Mouse (Mus musculus): ENCODE results near the gene Tnfrsf4. TPM values are rescaled to one million over a fixed set of nuclear protein-coding genes. Genes with fewer than 3 reads are reported as not detected.
A peak's percentile ranks its signal among the peaks of the same experiment; 100 is the strongest.

Gene Tnfrsf4
- polyA plus RNA-seq, 1 experiment from 2014 or later, result 0.39 TPM

GRCm38 (mm10) chr4:155992906-155993547 is 20.6 kb upstream of the Tnfrsf4 start:
- WGBS, result under 1% methylated on average over 70 of the region's 70 CpGs
- peak; percentile 89 for ATAC-seq (ENCODE audit: borderline replicate concordance, extremely low read depth, low FRiP score, low TSS enrichment)
- peak overlapping the region; percentile 67 for H3K4me2 ChIP-seq
- H3K27ac ChIP-seq, result peak overlapping the region; percentile 97
- peaks cover 19% of the 10 kb centered on the region for H3K36me3 ChIP-seq
- H3K9me3 ChIP-seq, result no peaks in the 10 kb centered on the region
- H3K27me3 ChIP-seq, result no peaks in the 10 kb centered on the region
- H3K4me3 ChIP-seq, result peak overlapping the region; percentile 87
- peak overlapping the region; percentile 80 for H3K9ac ChIP-seq
- peaks cover 32% of the 10 kb centered on the region for H3K4me1 ChIP-seq

GRCm38 (mm10) chr4:155993606-155994005 is 20.0 kb upstream of the Tnfrsf4 start:
- Histone ChIP-seq H3K4me3 (peak overlapping the region; percentile 87), H3K4me1 (peaks cover 32% of the 10 kb centered on the region), H3K9me3 (no peaks in the 10 kb centered on the region), H3K27me3 (no peaks in the 10 kb centered on the region), H3K27ac (peak overlapping the region; percentile 97), H3K4me2 (peak overlapping the region; percentile 67), H3K36me3 (peaks cover 24% of the 10 kb centered on the region), H3K9ac (peak overlapping the region; percentile 80)
- 3% methylated on average over 15 of the region's 15 CpGs for WGBS
- ATAC-seq (ENCODE audit: borderline replicate concordance, extremely low read depth, low FRiP score, low TSS enrichment), result no peak

- H3K4me1 ChIP-seq, result no peaks in the 10 kb centered on the region
- no peak overlapping the region for H3K4me2 ChIP-seq
- 85% methylated on average over 3 of the region's 3 CpGs for WGBS
- peaks cover 87% of the 10 kb centered on the region for H3K36me3 ChIP-seq
- H3K4me3 ChIP-seq, result no peak overlapping the region
- no peak for ATAC-seq (ENCODE audit: borderline replicate concordance, extremely low read depth, low FRiP score, low TSS enrichment)
- no peak overlapping the region for H3K27ac ChIP-seq
- no peaks in the 10 kb centered on the region for H3K27me3 ChIP-seq
- no peak overlapping the region for H3K9ac ChIP-seq
- H3K9me3 ChIP-seq, result no peaks in the 10 kb centered on the region
Measured at GRCm38 (mm10) chr4:156004109-156004508, 9.5 kb upstream of the Tnfrsf4 start.

GRCm38 (mm10) chr4:156008369-156008768 is 5.3 kb upstream of the Tnfrsf4 start:
- peaks cover 84% of the 10 kb centered on the region for H3K36me3 ChIP-seq
- 91% methylated on average over 4 of the region's 4 CpGs for WGBS
- no peak overlapping the region for H3K4me3 ChIP-seq
- no peak overlapping the region for H3K4me2 ChIP-seq
- no peaks in the 10 kb centered on the region for H3K27me3 ChIP-seq
- H3K4me1 ChIP-seq, result no peaks in the 10 kb centered on the region
- H3K9ac ChIP-seq, result no peak overlapping the region
- H3K27ac ChIP-seq, result no peak overlapping the region
- no peaks in the 10 kb centered on the region for H3K9me3 ChIP-seq
- ATAC-seq (ENCODE audit: borderline replicate concordance, extremely low read depth, low FRiP score, low TSS enrichment), result no peak

- peaks cover 43% of the 10 kb centered on the region for H3K36me3 ChIP-seq
- no peaks in the 10 kb centered on the region for H3K27me3 ChIP-seq
- no peak overlapping the region for H3K4me2 ChIP-seq
- no peak overlapping the region for H3K4me3 ChIP-seq
- no peak for ATAC-seq (ENCODE audit: borderline replicate concordance, extremely low read depth, low FRiP score, low TSS enrichment)
- no peak overlapping the region for H3K9ac ChIP-seq
- no peaks in the 10 kb centered on the region for H3K9me3 ChIP-seq
- 89% methylated on average over 2 of the region's 2 CpGs for WGBS
- no peaks in the 10 kb centered on the region for H3K4me1 ChIP-seq
- H3K27ac ChIP-seq, result no peak overlapping the region
Measured at GRCm38 (mm10) chr4:156014436-156014835, 793 bp downstream of the Tnfrsf4 start.

- ATAC-seq (ENCODE audit: borderline replicate concordance, extremely low read depth, low FRiP score, low TSS enrichment), result no peak
- H3K4me1 ChIP-seq, result no peaks in the 10 kb centered on the region
- H3K27ac ChIP-seq, result no peak overlapping the region
- WGBS, result 84% methylated on average over 12 of the region's 12 CpGs
- H3K9ac ChIP-seq, result no peak overlapping the region
- no peaks in the 10 kb centered on the region for H3K9me3 ChIP-seq
- no peak overlapping the region for H3K4me3 ChIP-seq
- 0 out of 2 replicates have a peak, but pooled peaks cover 5% of the 10 kb centered on the region for H3K36me3 ChIP-seq
- no peak overlapping the region for H3K4me2 ChIP-seq
- no peaks in the 10 kb centered on the region for H3K27me3 ChIP-seq
Measured at GRCm38 (mm10) chr4:156019771-156020170, 6.1 kb downstream of the Tnfrsf4 start.

GRCm38 (mm10) chr4:156021381-156021780 is 7.7 kb downstream of the Tnfrsf4 start:
- WGBS, result 50% methylated on average over 3 of the region's 3 CpGs
- Histone ChIP-seq H3K9ac (no peak overlapping the region), H3K4me2 (no peak overlapping the region), H3K9me3 (no peaks in the 10 kb centered on the region), H3K4me1 (peaks cover 9% of the 10 kb centered on the region), H3K27ac (no peak overlapping the region), H3K36me3 (no peaks in the 10 kb centered on the region), H3K27me3 (no peaks in the 10 kb centered on the region), H3K4me3 (no peak overlapping the region)
- no peak for ATAC-seq (ENCODE audit: borderline replicate concordance, extremely low read depth, low FRiP score, low TSS enrichment)

GRCm38 (mm10) chr4:156021942-156022419 is 8.3 kb downstream of the Tnfrsf4 start:
- no peak overlapping the region for H3K4me2 ChIP-seq
- no peak overlapping the region for H3K9ac ChIP-seq
- no peak for ATAC-seq (ENCODE audit: borderline replicate concordance, extremely low read depth, low FRiP score, low TSS enrichment)
- no peaks in the 10 kb centered on the region for H3K36me3 ChIP-seq
- no peak overlapping the region for H3K4me3 ChIP-seq
- no peaks in the 10 kb centered on the region for H3K27me3 ChIP-seq
- no peaks in the 10 kb centered on the region for H3K9me3 ChIP-seq
- 46% methylated on average over 9 of the region's 9 CpGs for WGBS
- no peak overlapping the region for H3K27ac ChIP-seq
- peaks cover 11% of the 10 kb centered on the region for H3K4me1 ChIP-seq

GRCm38 (mm10) chr4:156023520-156023919 is 9.9 kb downstream of the Tnfrsf4 start:
- H3K9ac ChIP-seq, result no peak overlapping the region
- WGBS, result 72% methylated on average over 9 of the region's 9 CpGs
- H3K27me3 ChIP-seq, result no peaks in the 10 kb centered on the region
- H3K27ac ChIP-seq, result no peak overlapping the region
- peaks cover 5% of the 10 kb centered on the region; the same call in 1 of the 2 replicates for H3K36me3 ChIP-seq
- peaks cover 11% of the 10 kb centered on the region for H3K4me1 ChIP-seq
- no peak overlapping the region for H3K4me2 ChIP-seq
- H3K9me3 ChIP-seq, result no peaks in the 10 kb centered on the region
- ATAC-seq (ENCODE audit: borderline replicate concordance, extremely low read depth, low FRiP score, low TSS enrichment), result no peak
- no peak overlapping the region for H3K4me3 ChIP-seq

GRCm38 (mm10) chr4:156024184-156024583 is 10.5 kb downstream of the Tnfrsf4 start:
- no peak overlapping the region for H3K27ac ChIP-seq
- H3K4me3 ChIP-seq, result no peak overlapping the region
- 89% methylated on average over 7 of the region's 7 CpGs for WGBS
- ATAC-seq (ENCODE audit: borderline replicate concordance, extremely low read depth, low FRiP score, low TSS enrichment), result no peak
- no peak overlapping the region for H3K9ac ChIP-seq
- H3K9me3 ChIP-seq, result no peaks in the 10 kb centered on the region
- peaks cover 6% of the 10 kb centered on the region; the same call in 1 of the 2 replicates for H3K36me3 ChIP-seq
- H3K4me2 ChIP-seq, result no peak overlapping the region
- H3K27me3 ChIP-seq, result no peaks in the 10 kb centered on the region
- H3K4me1 ChIP-seq, result peaks cover 11% of the 10 kb centered on the region

GRCm38 (mm10) chr4:156026013-156026412 is 12.4 kb downstream of the Tnfrsf4 start, which contains the start of gene Tnfrsf18:
Gene Tnfrsf18 (plus strand): TSS chr4:156026164.
- Histone ChIP-seq H3K4me3 (no peak within 1 kb of the TSS), H3K4me2 (no peak within 1 kb of the TSS), H3K27me3 (no peaks in the 10 kb centered on the region), H3K9me3 (no peaks in the 10 kb centered on the region), H3K9ac (no peak within 1 kb of the TSS), H3K4me1 (peaks cover 21% of the 10 kb centered on the region), H3K36me3 (peaks cover 8% of the 10 kb centered on the region; the same call in 1 of the 2 replicates), H3K27ac (no peak within 1 kb of the TSS)
- WGBS, result 18% methylated on average over 4 of the region's 4 CpGs
- ATAC-seq (ENCODE audit: borderline replicate concordance, extremely low read depth, low FRiP score, low TSS enrichment), result peak; percentile 41; the same call in 1 of the 2 replicates

GRCm38 (mm10) chr4:156028580-156028979 is 14.9 kb downstream of the Tnfrsf4 start:
- no peak overlapping the region for H3K4me2 ChIP-seq
- no peak for ATAC-seq (ENCODE audit: borderline replicate concordance, extremely low read depth, low FRiP score, low TSS enrichment)
- no peak overlapping the region for H3K27ac ChIP-seq
- no peak overlapping the region for H3K9ac ChIP-seq
- H3K4me1 ChIP-seq, result peaks cover 32% of the 10 kb centered on the region
- no peaks in the 10 kb centered on the region for H3K27me3 ChIP-seq
- H3K36me3 ChIP-seq, result peaks cover 8% of the 10 kb centered on the region; the same call in 1 of the 2 replicates
- no peaks in the 10 kb centered on the region for H3K9me3 ChIP-seq
- H3K4me3 ChIP-seq, result no peak overlapping the region
- 82% methylated on average over 7 of the region's 7 CpGs for WGBS

Measured in lung, embryonic 15.5 days (tissue).